Mouse (Mus musculus) bone marrow macrophage, adult 2 months (primary cell): ENCODE measurements around the gene Sepsecs.

Source experiments
- CTCF ChIP-seq: IDR thresholded peaks from 2 replicates; pipeline ENCODE4 v1.5.1; 2012; ENCODE audit warnings: low read depth, mild to moderate bottlenecking, low read length, moderate library complexity
- POLR2A ChIP-seq: IDR thresholded peaks from 2 replicates; pipeline ENCODE4 v1.6.1; 2012; ENCODE audit warnings: mild to moderate bottlenecking, low read depth, low read length, borderline replicate concordance

- TF ChIP-seq CTCF, result no peak
- TF ChIP-seq POLR2A, result no peak
Measured at GRCm38 (mm10) chr5:52641736-52642135, 27.8 kb downstream of the Sepsecs start.
